Mouse (Mus musculus) limb, embryonic 15.5 days (tissue): ENCODE data around the gene Slc17a4. TPM values are rescaled to one million over a fixed set of nuclear protein-coding genes. Genes with fewer than 3 reads are reported as not detected.

ENCODE experiments used
- ATAC-seq: fragments of 200-750 bp; cut with Nextera tagmentation; 2 replicates; pipeline ENCODE4 v1.8.0; 2017; ENCODE audit warnings: low read depth, moderate TSS enrichment; ENCODE audit not compliant: insufficient number of reproducible peaks, low FRiP score, low TSS enrichment
- H3K27ac ChIP-seq: fragments of 300-500 bp; sonication (generic); 2 replicates; pipeline ENCODE4 v1.5.1; 2015; ENCODE audit warnings: moderate library complexity, mild to moderate bottlenecking, inconsistent platforms
- H3K27me3 ChIP-seq: fragments of 300-500 bp; sonication (generic); 2 replicates; pipeline ENCODE4 v1.6.1; 2015; ENCODE audit warnings: inconsistent platforms
- H3K36me3 ChIP-seq: fragments of 300-500 bp; sonication (generic); 2 replicates; pipeline ENCODE4 v1.6.1; 2015; ENCODE audit warnings: inconsistent platforms
- H3K4me1 ChIP-seq: fragments of 300-500 bp; sonication (generic); 2 replicates; pipeline ENCODE4 v1.6.1; 2015; ENCODE audit warnings: inconsistent platforms
- H3K4me2 ChIP-seq: fragments of 300-500 bp; sonication (generic); 2 replicates; pipeline ENCODE4 v1.6.1; 2015; ENCODE audit warnings: mild to moderate bottlenecking, inconsistent platforms
- H3K4me3 ChIP-seq: fragments of 300-500 bp; sonication (generic); 2 replicates; pipeline ENCODE4 v1.5.1; 2015; ENCODE audit warnings: mild to moderate bottlenecking, inconsistent platforms
- H3K9ac ChIP-seq: fragments of 300-500 bp; sonication (generic); 2 replicates; pipeline ENCODE4 v1.6.1; 2015; ENCODE audit warnings: inconsistent platforms
- H3K9me3 ChIP-seq: fragments of 300-500 bp; sonication (generic); 2 replicates; pipeline ENCODE4 v1.6.1; 2016; ENCODE audit warnings: inconsistent platforms
- WGBS: fragments of 180-500 bp; shearing (Covaris S2); methylation state at CpG from one replicate; pipeline ENCODE4 v1.1.7; 2015; 5-methylcytosine and 5-hydroxymethylcytosine counted together
- microRNA-seq: library from miRNA; unstranded; fragments of <30 nt; microRNA quantifications from one replicate; pipeline ENCODE4, GENCODE M21; 2016
- polyA plus RNA-seq: library from polyadenylated mRNA; unstranded; fragments of >200 nt; fragmentation: Nextera tagmentation; extraction: Ambion mirVana; gene quantifications from 2 replicates; pipeline ENCODE4 v1.2.1, GENCODE M21; 2015

The Slc17a4 gene
- polyA plus RNA-seq, 1 experiment from 2014 or later: not detected

DNA sequence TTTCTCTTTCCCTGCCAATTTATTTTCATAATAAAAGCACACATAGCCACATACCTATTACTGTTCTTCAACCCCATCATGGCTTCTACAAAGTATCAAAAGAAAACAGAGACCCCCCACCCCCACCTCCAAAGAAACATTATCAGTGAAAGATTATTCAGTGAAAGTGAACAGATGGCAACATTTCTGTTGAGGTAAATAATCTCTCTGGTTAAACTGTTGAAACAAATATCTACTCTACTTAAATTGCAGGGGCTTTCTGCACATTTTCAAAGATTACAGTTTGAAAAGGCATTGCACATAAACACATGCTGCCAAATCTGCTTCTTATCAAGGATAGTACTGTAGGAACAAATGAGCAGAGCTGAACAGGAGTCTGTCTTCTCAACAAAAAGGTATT lies 53.0 kb downstream of the Slc17a4 start:
- no peak for ATAC-seq
- Histone ChIP-seq H3K27ac (no peak overlapping the region), H3K9ac (no peak overlapping the region), H3K4me1 (peaks cover 2% of the 10 kb centered on the region; the same call in 1 of the 2 replicates), H3K9me3 (no peaks in the 10 kb centered on the region), H3K4me2 (no peak overlapping the region), H3K27me3 (no peaks in the 10 kb centered on the region), H3K36me3 (no peaks in the 10 kb centered on the region), H3K4me3 (no peak overlapping the region)

DNA sequence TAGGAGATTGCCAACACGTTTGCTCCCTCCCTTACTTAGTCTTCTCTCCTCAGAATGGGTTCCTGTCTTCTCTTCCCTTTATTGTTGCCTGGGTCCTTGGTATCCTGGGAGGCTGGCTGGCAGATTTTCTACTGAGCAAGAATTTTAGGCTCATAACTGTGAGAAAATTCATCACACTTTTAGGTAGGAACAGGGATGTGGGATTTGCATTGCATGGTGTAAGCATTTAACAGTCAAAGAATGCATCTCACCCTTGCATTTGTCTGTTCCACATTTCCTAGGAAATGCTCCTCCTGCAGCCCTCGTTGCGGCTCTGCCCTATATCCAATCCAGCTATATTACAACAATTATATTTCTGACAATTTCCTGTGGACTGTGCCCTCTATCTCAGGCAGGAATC lies 58.4 kb downstream of the Slc17a4 start:
- no peak for ATAC-seq
- Histone ChIP-seq H3K36me3 (no peaks in the 10 kb centered on the region), H3K27ac (no peak overlapping the region), H3K9me3 (no peaks in the 10 kb centered on the region), H3K4me3 (no peak overlapping the region), H3K4me1 (no peaks in the 10 kb centered on the region), H3K27me3 (no peaks in the 10 kb centered on the region), H3K4me2 (no peak overlapping the region), H3K9ac (no peak overlapping the region)
- 59% methylated on average over 3 of the region's 3 CpGs for WGBS

DNA sequence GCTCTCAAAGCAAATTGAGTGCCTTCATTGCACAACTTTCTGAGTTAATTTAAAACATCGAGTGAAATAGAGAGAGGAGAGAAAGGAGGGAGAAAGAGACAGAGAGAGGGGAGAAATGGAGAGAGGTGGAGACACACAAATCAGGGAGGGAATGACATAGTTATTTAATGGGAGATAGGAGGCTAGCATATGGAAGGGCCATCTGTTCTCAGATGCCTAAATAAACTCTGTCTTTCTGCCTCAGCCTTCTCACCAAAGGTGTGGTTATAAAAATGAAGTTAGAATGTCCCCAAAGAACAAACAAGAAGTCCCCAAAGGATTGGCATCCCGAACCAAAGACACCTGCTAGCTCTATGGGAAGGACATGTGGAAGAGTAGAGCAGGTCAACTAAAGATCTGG lies 65.5 kb downstream of the Slc17a4 start:
- Histone ChIP-seq H3K9me3 (no peaks in the 10 kb centered on the region), H3K4me2 (no peak overlapping the region), H3K4me1 (peaks cover 5% of the 10 kb centered on the region; the same call in 1 of the 2 replicates), H3K36me3 (no peaks in the 10 kb centered on the region), H3K4me3 (no peak overlapping the region), H3K27ac (no peak overlapping the region), H3K27me3 (no peaks in the 10 kb centered on the region), H3K9ac (no peak overlapping the region)
- no peak for ATAC-seq
- WGBS: 76% methylated on average over 2 of the region's 2 CpGs

Small RNA genes lying within 50 kb of the gene (microRNA-seq; reads per million reads assigned to microRNA genes)
- not detected for gene Gm44344

Other genes starting within 250 kb of the Slc17a4 start
- gene Hist1h2ac, start 231.1 kb downstream of the Slc17a4 start, polyA plus RNA-seq: 0.76 and 0.78 TPM in 2 replicates
- 47.2 and 57.0 TPM in 2 replicates for gene Hist1h2bc, start 230.8 kb downstream of the Slc17a4 start, polyA plus RNA-seq
- gene Hist1h1t, start 219.2 kb downstream of the Slc17a4 start, polyA plus RNA-seq: 0.20 TPM in 1 of 2 replicates, not detected in the other
- gene Hist1h4c, start 216.6 kb downstream of the Slc17a4 start, polyA plus RNA-seq: 3.2 and 4.0 TPM in 2 replicates
- gene Hfe, start 204.2 kb downstream of the Slc17a4 start, polyA plus RNA-seq: 7.3 and 10.3 TPM in 2 replicates
- 28.0 and 31.1 TPM in 2 replicates for gene Hist1h1c, start 176.2 kb downstream of the Slc17a4 start, polyA plus RNA-seq
- 5.8 and 6.6 TPM in 2 replicates for gene Hist1h3c, start 169.4 kb downstream of the Slc17a4 start, polyA plus RNA-seq
- gene Hist1h2bb, start 168.3 kb downstream of the Slc17a4 start, polyA plus RNA-seq: 2.0 and 2.1 TPM in 2 replicates
- 23.3 and 37.2 TPM in 2 replicates for gene Hist1h2ab, start 163.9 kb downstream of the Slc17a4 start, polyA plus RNA-seq
- gene Hist1h3b, start 162.7 kb downstream of the Slc17a4 start, polyA plus RNA-seq: 4.0 and 12.0 TPM in 2 replicates
- 4.1 and 4.5 TPM in 2 replicates for gene Hist1h4b, start 158.0 kb downstream of the Slc17a4 start, polyA plus RNA-seq
- gene Hist1h4a, start 153.8 kb downstream of the Slc17a4 start, polyA plus RNA-seq: 0.33 and 0.60 TPM in 2 replicates
- 3.1 and 7.2 TPM in 2 replicates for gene Hist1h3a, start 152.6 kb downstream of the Slc17a4 start, polyA plus RNA-seq
- gene Hist1h1a, start 151.3 kb downstream of the Slc17a4 start, polyA plus RNA-seq: 0.74 and 2.1 TPM in 2 replicates
- gene Trim38, start 145.1 kb downstream of the Slc17a4 start, polyA plus RNA-seq: not detected in 2 replicates
- gene Slc17a2, start 108.0 kb downstream of the Slc17a4 start, polyA plus RNA-seq: not detected in 2 replicates
- gene Slc17a3, start 75.6 kb downstream of the Slc17a4 start, polyA plus RNA-seq: 0.27 and 0.61 TPM in 2 replicates
- gene Slc17a1, start 47.3 kb downstream of the Slc17a4 start, polyA plus RNA-seq: not detected in 2 replicates
- not detected in 2 replicates for gene Hist1h2ba, start 19.1 kb upstream of the Slc17a4 start, polyA plus RNA-seq
- not detected in 2 replicates for gene Hist1h2aa, start 19.5 kb upstream of the Slc17a4 start, polyA plus RNA-seq
- gene Scgn, start 76.2 kb upstream of the Slc17a4 start, polyA plus RNA-seq: not detected in 2 replicates